Mouse (Mus musculus): ENCODE data around the gene Tesk1.
"Not testable (repeated sequence)": the region's sequence is repeated elsewhere in the genome, so short reads cannot be mapped to it uniquely, and the experiment has no call there.

The Tesk1 gene

GRCm38 (mm10) chr4:43448554-43448953 lies 6.8 kb downstream of the Tesk1 start:
- in situ Hi-C loops (cut with MboI, MseI) = no loop called here

- in situ Hi-C loops (cut with MboI, MseI) = no loop called here
Observed at GRCm38 (mm10) chr4:43452315-43452714, 10.6 kb downstream of the Tesk1 start.

GRCm38 (mm10) chr4:43453413-43453812 lies 11.7 kb downstream of the Tesk1 start:
- in situ Hi-C loops (cut with MboI, MseI) = no loop called here

- in situ Hi-C loops (cut with MboI, MseI) = no loop called here
Observed at GRCm38 (mm10) chr4:43454041-43454836, 12.5 kb downstream of the Tesk1 start, which contains the start of gene Cd72. TSS of gene Cd72 (minus strand) at chr4:43454628.

GRCm38 (mm10) chr4:43456470-43456869 lies 14.7 kb downstream of the Tesk1 start:
- in situ Hi-C loops (cut with MboI, MseI) = no loop called here

GRCm38 (mm10) chr4:43457124-43457523 lies 15.4 kb downstream of the Tesk1 start:
- in situ Hi-C loops (cut with MboI, MseI) = no loop called here

- in situ Hi-C loops (cut with MboI, MseI) = no loop called here
Observed at GRCm38 (mm10) chr4:43463102-43463501, 21.4 kb downstream of the Tesk1 start.

GRCm38 (mm10) chr4:43465935-43466334 lies 24.2 kb downstream of the Tesk1 start:
- in situ Hi-C loops (cut with MboI, MseI) = no loop called here

- in situ Hi-C loops (cut with MboI, MseI) = no loop called here
Observed at GRCm38 (mm10) chr4:43466872-43467271, 25.1 kb downstream of the Tesk1 start.

GRCm38 (mm10) chr4:43470301-43470700 lies 28.6 kb downstream of the Tesk1 start:
- in situ Hi-C loops (cut with MboI, MseI) = no loop called here

GRCm38 (mm10) chr4:43473636-43474035 lies 31.9 kb downstream of the Tesk1 start:
- in situ Hi-C loops (cut with MboI, MseI) = no loop called here

- in situ Hi-C loops (cut with MboI, MseI) = no loop called here
Observed at GRCm38 (mm10) chr4:43476604-43477003, 34.9 kb downstream of the Tesk1 start.

- in situ Hi-C loops (cut with MboI, MseI) = no loop called here
Observed at GRCm38 (mm10) chr4:43477857-43478533, 36.3 kb downstream of the Tesk1 start.

GRCm38 (mm10) chr4:43478534-43478858 lies 36.8 kb downstream of the Tesk1 start:
- in situ Hi-C loops (cut with MboI, MseI) = no loop called here

GRCm38 (mm10) chr4:43478906-43479832 lies 37.4 kb downstream of the Tesk1 start:
- in situ Hi-C loops (cut with MboI, MseI) = no loop called here

- in situ Hi-C loops (cut with MboI, MseI) = loop anchor here (5.0 kb wide), 1 partner anchor 39 kb away; the partner anchor contains the start of gene Tesk1
Observed at GRCm38 (mm10) chr4:43480985-43481384, 39.2 kb downstream of the Tesk1 start.

- in situ Hi-C loops (cut with MboI, MseI) = loop anchor here (5.0 kb wide), 1 partner anchor 40 kb away; the partner anchor contains the start of gene Tesk1
Observed at GRCm38 (mm10) chr4:43481894-43482456, 40.2 kb downstream of the Tesk1 start.

GRCm38 (mm10) chr4:43482591-43482990 lies 40.9 kb downstream of the Tesk1 start:
- in situ Hi-C loops (cut with MboI, MseI) = loop anchor here (5.0 kb wide), 1 partner anchor 40 kb away; the partner anchor contains the start of gene Tesk1

- in situ Hi-C loops (cut with MboI, MseI) = loop anchor here (5.0 kb wide), 1 partner anchor 41 kb away; the partner anchor contains the start of gene Tesk1
Observed at GRCm38 (mm10) chr4:43483535-43484091, 41.9 kb downstream of the Tesk1 start, which contains the start of gene Sit1. TSS of gene Sit1 (minus strand) at chr4:43483734.

GRCm38 (mm10) chr4:43485666-43486065 lies 43.9 kb downstream of the Tesk1 start:
- in situ Hi-C loops (cut with MboI, MseI) = not testable (repeated sequence)

GRCm38 (mm10) chr4:43489611-43490010 lies 47.9 kb downstream of the Tesk1 start:
- in situ Hi-C loops (cut with MboI, MseI) = no loop called here

Measured in regulatory T cell (primary cell).